Comparison of ENCODE assay signal across 18 mouse cellular contexts in the genomic region with DNA sequence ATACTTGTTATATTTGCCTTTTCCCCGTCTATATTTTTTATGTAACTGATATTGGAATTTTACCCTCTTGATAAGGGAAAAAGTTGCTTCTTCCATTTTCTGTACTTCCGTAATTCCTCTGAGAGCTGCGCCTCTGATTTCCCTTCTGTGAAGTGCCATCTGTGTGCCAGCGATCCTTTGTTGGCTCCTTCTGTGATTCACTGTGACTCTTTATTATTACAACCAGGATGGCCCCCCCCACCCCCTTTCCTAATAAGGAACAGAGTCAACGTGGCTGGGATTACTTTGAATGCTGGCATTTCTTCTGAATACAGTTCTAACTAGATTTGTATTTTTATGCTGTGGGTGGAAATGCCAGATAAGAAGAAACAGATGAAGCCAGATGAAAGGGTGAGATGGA.
DNase-seq lines count a peak whose midpoint lies in the region; ATAC-seq lines count a peak whose summit lies in the region.
"Had no signal": no experiment of that assay in that cellular context is flagged by ENCODE, and none has a peak within 500 bp of the region (broad histone marks: within the 10 kb centered on the region; RNA-seq: fewer than 3 reads in every experiment).

No protein-coding gene starts in this region.

- H3K36me3 ChIP-seq in embryonic facial prominence, embryonic 11.5 days (replicated peaks; ENCODE audit: control insufficient read depth, insufficient read depth, low read depth, low read length) = no peaks in the 10 kb centered on the region
- no peaks in the 10 kb centered on the region for H3K36me3 ChIP-seq in embryonic facial prominence, embryonic 14.5 days (ENCODE audit: control insufficient read depth, insufficient read depth, low read length)
- H3K36me3 ChIP-seq in midbrain, embryonic 13.5 days = no peaks in the 10 kb centered on the region
- H3K36me3 ChIP-seq: limb, embryonic 12.5 days; liver, embryonic 13.5 days had no signal

- H3K4me1 ChIP-seq in embryonic facial prominence, embryonic 11.5 days (ENCODE audit: control insufficient read depth, insufficient read depth, low read length) = no peaks in the 10 kb centered on the region
- peaks cover 19% of the 10 kb centered on the region for H3K4me1 ChIP-seq in embryonic facial prominence, embryonic 14.5 days (ENCODE audit: control insufficient read depth, insufficient read depth, low read length)
- peaks cover 33% of the 10 kb centered on the region for H3K4me1 ChIP-seq in midbrain, embryonic 13.5 days (replicated peaks)
- H3K4me1 ChIP-seq: liver, embryonic 13.5 days had no signal

- DNase-seq in layer of hippocampus, adult 9-11 months = peak; percentile 19
- DNase-seq in layer of hippocampus, postnatal 10 days (ENCODE audit: low spot score in 2 of 2) = no peak
- peak; percentile 77 for DNase-seq in embryonic facial prominence, embryonic 11.5 days (ENCODE audit: low spot score)
- peak; percentile 52 for DNase-seq in embryonic facial prominence, embryonic 14.5 days (ENCODE audit: low spot score)
- no peak for DNase-seq in spleen, adult 18-20 months
- DNase-seq: adrenal gland, postnatal 25 days; cerebellum, adult 8-10 months; heart, adult 11 months; heart, postnatal 4 days; liver, embryonic 13.5 days; thymus, postnatal 4 days had no signal

- H3K9me3 ChIP-seq in embryonic facial prominence, embryonic 11.5 days (replicated peaks; ENCODE audit: control insufficient read depth, low read length) = no peaks in the 10 kb centered on the region
- H3K9me3 ChIP-seq in embryonic facial prominence, embryonic 14.5 days (ENCODE audit: control insufficient read depth, low read length) = no peaks in the 10 kb centered on the region
- H3K9me3 ChIP-seq in midbrain, embryonic 13.5 days = no peaks in the 10 kb centered on the region
- H3K9me3 ChIP-seq: limb, embryonic 12.5 days; liver, embryonic 13.5 days had no signal

- H3K4me3 ChIP-seq in embryonic facial prominence, embryonic 11.5 days (ENCODE audit: low read depth, low read length) = no peak overlapping the region
- H3K4me3 ChIP-seq in embryonic facial prominence, embryonic 14.5 days (ENCODE audit: low read depth, low read length) = no peak overlapping the region
- H3K4me3 ChIP-seq in midbrain, embryonic 13.5 days (replicated peaks) = no peak overlapping the region
- H3K4me3 ChIP-seq: layer of hippocampus, adult 2 months; limb, embryonic 12.5 days; liver, embryonic 13.5 days had no signal

- H3K27ac ChIP-seq in embryonic facial prominence, embryonic 11.5 days (replicated peaks; ENCODE audit: low read depth, low read length) = no peak overlapping the region
- no peak overlapping the region for H3K27ac ChIP-seq in embryonic facial prominence, embryonic 14.5 days (replicated peaks; ENCODE audit: low read depth, low read length)
- peak overlapping the region; percentile 80 for H3K27ac ChIP-seq in midbrain, embryonic 13.5 days
- H3K27ac ChIP-seq: kidney, postnatal 0 days; layer of hippocampus, adult 2 months; limb, embryonic 12.5 days; liver, embryonic 13.5 days; stomach, postnatal 0 days had no signal

- H3K4me2 ChIP-seq in embryonic facial prominence, embryonic 11.5 days (ENCODE audit: low read depth, low read length) = no peak overlapping the region
- H3K4me2 ChIP-seq in embryonic facial prominence, embryonic 14.5 days (ENCODE audit: low read depth, low read length) = no peak overlapping the region
- H3K4me2 ChIP-seq in midbrain, embryonic 13.5 days (replicated peaks) = no peak overlapping the region
- H3K4me2 ChIP-seq: limb, embryonic 12.5 days; liver, embryonic 13.5 days had no signal

- 29% methylated on average over 5 of the region's 5 CpGs for WGBS in embryonic facial prominence, embryonic 11.5 days
- WGBS in embryonic facial prominence, embryonic 14.5 days = 39% methylated on average over 5 of the region's 5 CpGs
- 34% methylated on average over 5 of the region's 5 CpGs for WGBS in midbrain, embryonic 13.5 days

- no peaks in the 10 kb centered on the region for H3K27me3 ChIP-seq in embryonic facial prominence, embryonic 11.5 days (ENCODE audit: control insufficient read depth, insufficient read depth, low read length)
- H3K27me3 ChIP-seq in embryonic facial prominence, embryonic 14.5 days (replicated peaks; ENCODE audit: control insufficient read depth, insufficient read depth, low read length) = no peaks in the 10 kb centered on the region
- H3K27me3 ChIP-seq in midbrain, embryonic 13.5 days = no peaks in the 10 kb centered on the region
- H3K27me3 ChIP-seq: limb, embryonic 12.5 days; liver, embryonic 13.5 days had no signal

- no peak for ATAC-seq in embryonic facial prominence, embryonic 11.5 days (replicated peaks; ENCODE audit: insufficient number of reproducible peaks, low FRiP score, low TSS enrichment, low read depth)
- no peak for ATAC-seq in embryonic facial prominence, embryonic 14.5 days (ENCODE audit: low read depth)
- peak; percentile 41 for ATAC-seq in midbrain, embryonic 13.5 days
- ATAC-seq in erythroid progenitor cell, adult 5-6 weeks (replicated peaks; ENCODE audit: low FRiP score, poor library complexity, severe bottlenecking) = no peak
- ATAC-seq: intestine, embryonic 16.5 days had no signal

- H3K9ac ChIP-seq in embryonic facial prominence, embryonic 11.5 days (replicated peaks; ENCODE audit: low read length) = no peak overlapping the region
- H3K9ac ChIP-seq in embryonic facial prominence, embryonic 14.5 days (ENCODE audit: low read depth, low read length) = no peak overlapping the region
- no peak overlapping the region for H3K9ac ChIP-seq in midbrain, embryonic 13.5 days (replicated peaks)
- H3K9ac ChIP-seq: limb, embryonic 12.5 days; liver, embryonic 13.5 days had no signal

Comparison
In these comparisons a context has a peak if more than half of its experiments do, and no peak if none do; other contexts are left out.
1. DNase-seq: peak in layer of hippocampus, adult 9-11 months (single experiment), embryonic facial prominence, embryonic 11.5 days (single experiment) and embryonic facial prominence, embryonic 14.5 days (single experiment); none in layer of hippocampus, postnatal 10 days (0 of 2) and spleen, adult 18-20 months (0 of 2).